Mouse (Mus musculus): ENCODE measurements around the gene Ankrd33b.

- no peak for TF ChIP-seq CTCF (IDR thresholded peaks at IDR 0.05; ENCODE audit: borderline replicate concordance, control insufficient read depth, extremely low read depth, insufficient read depth, low read length, poor library complexity)
- TF ChIP-seq POLR2A (IDR thresholded peaks at IDR 0.05; ENCODE audit: control insufficient read depth, extremely low read depth, insufficient read depth, low read length, poor library complexity) = no peak
These were observed 112.5 kb downstream of the Ankrd33b start for GRCm38 (mm10) chr15:31254939-31255535.
